Mouse (Mus musculus): ENCODE results near the gene Sorcs3. TPM values are rescaled to one million over a fixed set of nuclear protein-coding genes. Genes with fewer than 3 reads are reported as not detected.

Gene Sorcs3
- total and polyA plus RNA-seq, 3 experiments: not detected

DNA sequence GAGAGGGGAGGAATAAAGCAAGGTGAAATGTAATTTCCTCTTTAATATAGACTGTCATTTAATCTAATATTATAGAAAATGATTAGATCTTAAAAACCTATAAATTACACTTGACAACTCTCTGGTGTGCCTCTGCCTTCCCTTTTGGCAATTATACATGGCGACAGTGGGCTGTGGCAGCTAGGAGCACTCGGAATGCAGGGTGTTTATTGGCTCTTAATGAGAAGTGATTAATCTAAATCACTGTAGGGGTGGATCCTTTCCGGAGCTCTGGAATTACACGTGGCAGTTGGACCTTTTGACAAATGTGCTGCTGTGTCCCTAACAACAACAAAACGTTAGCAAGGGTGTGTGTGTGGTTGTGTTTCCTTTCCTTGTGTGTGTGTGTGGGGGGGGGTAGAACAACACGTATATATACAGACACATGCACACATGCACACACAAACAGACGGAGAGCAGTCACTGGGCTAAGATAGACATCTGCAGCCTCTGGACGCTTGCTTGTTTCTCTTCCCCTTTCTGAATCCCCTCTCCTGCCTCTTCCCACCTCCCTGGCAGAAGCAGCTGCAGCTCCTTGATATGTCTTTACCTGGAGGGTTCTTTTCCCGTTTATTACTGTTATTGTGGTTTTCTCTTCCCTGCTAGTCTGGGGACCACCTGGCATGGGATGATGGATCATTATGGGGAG, 318.8 kb downstream of the Sorcs3 start:
- DNase-seq: no peak

DNA sequence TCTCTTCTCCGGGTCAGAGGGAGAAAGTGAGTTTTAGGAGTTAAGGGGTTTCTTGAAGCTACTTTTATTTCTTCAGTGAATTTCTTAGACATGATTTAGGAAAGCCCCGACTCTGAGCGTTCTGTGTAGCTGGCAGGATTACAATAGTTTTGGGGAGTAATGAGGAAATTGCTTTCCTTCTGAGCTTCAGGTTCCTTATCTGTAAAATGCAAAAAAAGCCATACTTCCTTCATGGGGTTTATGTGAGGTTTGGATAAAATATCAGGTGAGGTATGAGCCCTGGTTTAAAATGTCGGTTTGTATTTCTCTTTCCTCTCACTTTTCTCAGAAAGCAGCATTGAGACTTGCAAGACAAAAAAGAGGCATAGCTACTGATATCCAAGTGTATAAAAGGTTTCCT, 327.8 kb downstream of the Sorcs3 start:
- no peak for DNase-seq

DNA sequence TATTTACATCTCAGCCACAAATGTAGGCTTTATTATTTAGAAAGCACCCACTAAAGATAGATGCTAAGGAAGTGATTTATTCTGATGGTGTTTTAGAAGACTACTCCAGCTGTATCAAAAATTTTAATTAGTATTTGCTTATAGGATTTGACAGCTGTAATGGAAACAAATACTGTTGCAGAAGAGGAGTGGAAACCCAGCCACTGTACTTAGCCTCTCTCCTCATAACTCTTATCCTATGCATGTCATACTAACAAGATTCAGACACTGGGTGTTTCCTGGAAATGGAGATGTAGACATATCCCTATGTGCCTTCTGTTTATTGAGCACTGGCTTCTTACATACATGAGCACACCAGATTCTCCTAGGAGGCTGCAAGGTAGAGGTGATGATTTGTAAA, 338.5 kb downstream of the Sorcs3 start:
- no peak for DNase-seq

DNA sequence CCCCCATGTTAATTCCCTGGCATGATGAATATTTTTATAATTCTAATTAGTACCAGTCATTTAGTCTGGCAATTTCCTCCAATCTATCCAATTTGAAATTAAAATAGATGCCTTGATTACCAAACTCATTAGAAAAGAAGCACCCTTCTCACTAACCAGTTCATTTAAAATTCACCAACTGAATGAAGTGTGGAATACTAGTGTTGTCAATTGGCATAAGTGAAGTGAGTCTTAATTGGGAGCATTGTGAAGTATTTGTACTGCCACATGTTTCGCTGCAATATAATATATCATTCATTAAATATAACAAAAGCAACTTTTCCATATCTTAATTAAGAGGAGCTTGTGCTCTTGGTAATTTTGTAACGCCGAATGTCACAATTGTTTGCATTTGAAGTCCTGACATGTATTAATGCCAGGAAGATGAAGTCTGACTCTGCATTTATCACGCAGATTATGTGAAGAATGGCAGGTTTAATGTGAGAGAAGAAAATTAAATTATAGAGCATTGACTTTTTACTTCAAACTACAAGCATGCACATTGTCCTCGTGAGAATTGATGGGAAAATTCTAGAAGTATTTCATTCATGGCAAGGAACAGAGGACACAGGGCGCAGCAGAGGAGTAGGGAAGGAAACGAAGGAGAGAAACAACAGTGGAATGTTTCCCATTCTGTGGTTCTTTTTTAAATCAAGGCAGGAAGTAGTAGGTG, 339.8 kb downstream of the Sorcs3 start:
- DNase-seq: no peak

DNA sequence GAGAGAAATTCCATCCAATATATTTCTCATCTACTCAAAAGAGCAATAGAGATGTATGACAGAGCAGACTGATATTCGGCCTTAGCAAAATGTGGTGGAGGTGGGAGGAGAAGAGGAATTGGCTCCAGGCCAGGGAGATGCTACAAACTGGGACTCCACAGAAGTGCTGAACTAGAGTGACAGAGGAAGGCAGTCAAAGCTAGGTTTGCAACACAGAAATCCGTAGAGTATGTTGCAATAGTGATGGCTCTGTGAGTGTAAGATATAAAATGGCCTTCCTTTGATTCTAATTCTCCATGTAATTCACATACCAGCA, 340.3 kb downstream of the Sorcs3 start:
- DNase-seq: no peak

DNA sequence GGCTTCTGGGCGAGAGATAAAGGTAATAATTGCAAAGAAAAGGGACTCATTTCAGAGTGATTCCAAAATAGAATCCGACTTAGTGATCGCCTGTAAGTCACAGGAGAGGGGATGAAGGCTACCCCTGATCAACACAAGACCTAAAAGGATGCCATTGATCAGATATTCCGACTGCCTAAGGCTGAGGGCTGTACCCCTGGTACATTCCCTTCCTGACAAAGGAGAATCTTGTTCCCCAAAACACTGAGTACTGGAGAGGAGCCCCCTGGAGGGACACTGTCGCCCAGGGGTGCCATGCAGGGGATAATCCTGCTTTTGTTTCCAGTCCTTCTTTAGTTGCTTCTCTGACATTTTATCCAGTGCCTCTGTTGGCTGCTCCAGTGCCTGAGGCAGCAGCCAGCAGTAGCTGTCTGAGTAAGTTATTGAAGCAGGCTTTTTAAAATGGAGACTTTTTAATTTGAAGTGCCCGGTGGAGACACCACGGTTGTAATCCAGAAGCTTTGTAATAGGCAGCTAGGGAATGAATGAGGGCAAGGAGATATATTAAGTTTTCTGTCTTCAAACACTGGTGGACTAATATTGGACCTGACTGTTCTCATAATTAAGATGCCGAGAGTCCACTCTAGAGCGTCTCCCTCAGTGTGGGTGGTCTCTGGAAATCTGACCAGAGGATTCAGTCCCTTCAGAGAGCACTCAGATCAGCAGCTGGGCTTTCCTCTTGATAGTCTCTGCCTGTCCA, 342.5 kb downstream of the Sorcs3 start:
- no peak for DNase-seq

DNA sequence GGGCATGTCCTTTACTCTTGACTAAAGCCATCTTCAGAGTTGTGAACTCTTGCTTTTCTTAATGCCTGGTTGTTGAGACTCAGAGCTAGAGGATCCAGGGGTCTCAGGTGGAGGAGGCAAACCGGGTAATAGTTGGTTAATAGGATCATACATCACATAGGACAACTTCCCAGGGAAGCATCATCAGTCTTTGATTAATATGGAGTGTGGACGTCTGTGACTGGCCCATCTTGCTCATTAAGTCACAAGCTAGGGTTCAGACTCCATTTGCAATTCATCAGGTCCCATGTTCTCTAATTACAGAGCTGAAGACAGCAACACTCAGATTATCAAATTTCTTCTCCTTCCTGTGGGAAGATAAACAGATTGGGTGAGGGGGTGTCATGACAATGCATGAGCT, 353.6 kb downstream of the Sorcs3 start:
- no peak for DNase-seq

DNA sequence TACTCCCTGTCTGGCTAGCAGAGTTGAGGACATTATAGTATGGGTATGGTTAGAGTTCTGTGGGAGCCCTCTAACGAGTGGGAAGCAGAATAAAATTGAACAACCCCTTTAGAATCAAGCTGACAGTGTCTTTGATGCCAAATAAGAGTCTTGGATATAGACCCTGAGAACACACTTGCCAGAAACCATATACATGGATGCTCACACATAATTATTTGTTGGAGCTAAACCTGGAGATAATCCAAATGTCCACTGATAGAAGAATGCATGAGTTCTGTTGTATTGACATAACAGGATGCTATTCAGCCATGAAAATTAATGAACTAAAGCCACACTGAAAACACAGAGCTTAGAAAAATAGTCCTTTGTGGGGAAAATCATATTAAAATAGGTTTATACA, 369.9 kb downstream of the Sorcs3 start:
- DNase-seq: no peak

DNA sequence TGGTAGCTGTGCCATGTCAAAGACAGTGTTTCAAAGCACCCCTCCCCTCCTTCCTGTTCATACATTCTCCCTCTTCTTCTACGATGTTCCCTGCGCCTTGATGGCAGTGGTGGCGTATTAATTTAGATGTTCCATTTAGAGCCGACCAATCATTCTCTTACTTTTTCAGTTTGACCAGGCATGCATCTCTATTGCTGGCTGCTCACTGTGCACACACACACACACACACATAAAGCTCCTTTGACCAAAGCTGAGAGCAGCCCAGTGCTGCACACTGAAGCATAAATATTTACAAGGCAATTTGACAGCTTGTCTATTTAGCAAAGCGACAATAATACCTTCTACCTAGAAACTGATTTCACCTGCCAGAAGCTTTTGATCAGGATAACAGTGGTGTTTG, 371.3 kb downstream of the Sorcs3 start:
- no peak for DNase-seq

DNA sequence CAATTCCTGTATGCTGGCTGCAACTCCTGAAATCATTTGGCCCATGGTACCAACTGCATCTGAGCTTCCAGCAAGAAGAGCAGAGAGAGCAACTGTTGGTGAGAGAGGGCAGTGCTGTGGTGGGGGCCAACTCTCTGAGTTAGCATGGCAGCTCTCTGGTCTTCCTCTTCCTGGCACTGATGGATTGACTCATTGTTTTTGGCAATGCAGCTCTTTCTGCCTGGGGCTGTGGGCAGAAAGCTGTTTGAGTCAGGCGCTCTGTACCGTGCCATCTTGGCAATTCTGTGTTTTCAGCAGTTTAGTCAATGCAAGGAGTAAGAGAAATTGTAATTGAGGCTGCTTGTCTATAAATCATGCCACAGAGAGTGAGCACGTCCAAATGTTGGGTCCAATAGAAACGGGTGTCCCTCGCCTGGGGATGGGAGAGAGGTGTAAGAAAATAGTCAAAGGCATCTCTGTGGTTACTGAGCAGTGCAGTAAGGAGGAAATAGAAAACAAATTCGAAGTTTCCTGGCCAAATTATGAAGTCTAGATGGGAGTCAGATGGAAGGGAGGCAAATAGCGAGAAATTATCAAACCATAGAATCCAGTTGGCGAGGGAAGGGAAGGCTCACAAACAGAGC, 379.2 kb downstream of the Sorcs3 start:
- DNase-seq: no peak

DNA sequence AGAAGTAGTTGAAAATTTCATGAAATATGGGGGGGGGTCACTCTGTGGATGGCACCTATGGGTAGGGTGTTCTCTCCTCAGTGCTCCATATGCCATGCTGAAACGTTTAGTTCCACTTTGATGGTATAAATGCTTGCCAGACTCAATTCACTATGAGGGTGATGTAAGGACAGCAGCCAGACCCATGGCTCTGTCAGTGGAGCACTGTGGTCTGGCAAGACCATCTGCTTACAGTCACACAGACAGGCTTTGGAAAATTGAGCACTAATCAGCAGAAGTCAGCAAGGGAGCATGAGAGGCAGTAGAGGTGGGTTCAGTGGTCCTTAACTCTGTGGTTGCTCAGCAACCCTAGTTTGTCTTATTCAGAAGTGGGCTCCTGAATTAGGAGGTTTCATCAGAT, 411.1 kb downstream of the Sorcs3 start:
- DNase-seq: no peak

DNA sequence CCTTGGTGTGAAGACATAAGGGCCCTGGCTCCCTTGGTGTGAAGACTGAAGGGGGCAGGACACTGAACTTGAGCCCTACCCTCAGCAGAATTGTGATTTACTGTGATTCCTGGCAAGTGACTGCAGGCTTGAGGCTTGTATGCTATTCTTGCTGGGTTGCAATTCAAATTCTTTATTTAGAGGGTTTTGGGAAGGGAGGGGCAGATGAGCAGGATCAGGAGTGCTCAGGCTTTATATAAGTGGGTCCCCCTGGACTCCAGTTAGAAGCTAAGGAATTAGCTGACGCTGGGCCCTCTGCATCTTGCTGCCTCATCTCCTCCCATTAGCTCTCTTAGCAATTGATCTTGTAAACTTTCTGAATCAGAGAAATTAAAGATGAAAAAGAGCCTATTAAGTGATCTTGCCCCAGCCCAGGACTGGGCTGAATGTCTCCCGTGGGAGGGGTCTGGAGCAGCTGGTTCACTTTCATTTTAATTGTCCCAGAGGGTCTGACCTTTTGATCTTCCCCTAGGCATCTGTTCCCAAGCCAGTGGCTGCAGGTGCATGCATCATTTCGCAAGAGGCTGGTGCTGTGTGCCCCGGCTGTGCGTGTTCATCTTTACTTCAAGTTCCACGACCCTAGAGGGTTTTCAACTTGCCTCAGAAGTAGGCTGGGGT, 425.0 kb downstream of the Sorcs3 start:
- no peak for DNase-seq

DNA sequence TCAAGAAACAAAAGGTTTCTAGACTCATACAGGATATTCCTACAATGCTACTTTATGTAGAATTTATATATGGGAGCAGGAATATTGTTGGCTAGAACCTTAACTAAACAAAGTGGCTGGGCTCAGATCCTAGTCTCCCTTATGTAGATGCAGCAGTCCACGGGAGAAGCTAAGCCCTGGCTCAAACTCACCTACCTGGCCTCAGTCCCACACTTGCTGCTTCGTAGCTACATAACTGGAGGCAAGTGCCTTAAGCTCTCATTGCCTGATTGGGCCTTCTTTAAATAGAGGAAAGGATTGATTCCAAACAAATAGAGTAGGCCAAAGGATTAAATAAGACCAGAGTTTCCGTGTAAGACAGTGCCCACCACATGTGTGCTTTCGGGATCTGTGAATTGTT, 436.7 kb downstream of the Sorcs3 start:
- DNase-seq: no peak

DNA sequence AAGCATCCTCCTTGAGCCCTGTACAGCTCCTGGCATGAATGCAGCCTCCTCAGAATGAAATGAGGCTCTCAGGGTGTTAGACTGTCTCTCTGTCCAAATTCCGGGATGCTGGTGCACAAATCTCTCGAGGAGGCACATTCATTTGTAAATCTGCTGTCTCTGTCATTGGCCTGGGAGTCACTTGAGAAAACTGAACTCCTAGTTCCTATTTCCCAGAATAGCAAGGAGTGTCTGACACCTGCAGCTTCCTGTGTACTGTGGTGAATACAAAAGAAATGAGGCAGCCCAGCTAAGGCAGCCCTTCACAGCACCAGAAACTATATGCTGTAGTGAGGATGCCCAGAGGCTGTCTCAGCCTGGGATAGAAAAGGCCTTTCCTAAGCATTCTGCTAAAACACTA, 444.1 kb downstream of the Sorcs3 start:
- no peak for DNase-seq

DNA sequence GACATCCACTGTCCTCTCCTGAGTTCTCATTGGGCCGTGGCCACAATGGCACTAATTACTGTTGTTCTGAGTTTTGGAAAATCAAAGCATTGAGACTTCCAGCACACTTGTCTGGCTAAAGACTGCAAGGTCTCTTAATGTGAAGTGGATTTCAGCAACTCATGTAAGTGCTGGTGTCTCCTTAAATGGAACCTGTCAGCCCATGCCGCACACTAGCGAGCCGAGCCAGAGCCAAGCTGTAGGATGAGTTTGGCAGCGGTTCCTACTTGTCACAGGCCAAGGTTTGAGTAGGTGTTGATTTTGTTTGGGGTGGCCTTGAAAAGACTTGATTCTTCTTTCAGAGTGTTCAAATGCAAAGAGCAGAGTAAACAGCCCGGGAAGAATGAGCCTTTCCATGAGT, 445.8 kb downstream of the Sorcs3 start:
- no peak for DNase-seq

DNA sequence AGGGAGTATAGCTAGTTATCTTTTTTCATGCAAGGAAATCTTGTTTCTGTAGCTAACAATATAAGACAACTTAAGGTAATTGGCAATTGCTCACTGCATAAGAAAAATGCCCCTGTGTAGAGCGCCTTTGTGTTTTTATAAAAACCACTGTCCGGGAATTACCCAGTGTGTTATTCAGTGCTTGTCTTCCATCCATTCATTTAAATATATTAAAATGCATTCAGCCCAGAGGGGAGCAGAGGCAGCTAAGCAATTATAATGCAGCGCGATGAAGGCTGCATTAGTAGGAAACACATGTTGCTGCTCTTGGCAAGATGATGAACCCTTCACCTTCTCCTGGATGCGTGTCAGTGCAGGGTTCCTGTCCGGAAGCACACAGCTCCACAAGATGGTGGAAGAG, 454.4 kb downstream of the Sorcs3 start:
- no peak for DNase-seq

DNA sequence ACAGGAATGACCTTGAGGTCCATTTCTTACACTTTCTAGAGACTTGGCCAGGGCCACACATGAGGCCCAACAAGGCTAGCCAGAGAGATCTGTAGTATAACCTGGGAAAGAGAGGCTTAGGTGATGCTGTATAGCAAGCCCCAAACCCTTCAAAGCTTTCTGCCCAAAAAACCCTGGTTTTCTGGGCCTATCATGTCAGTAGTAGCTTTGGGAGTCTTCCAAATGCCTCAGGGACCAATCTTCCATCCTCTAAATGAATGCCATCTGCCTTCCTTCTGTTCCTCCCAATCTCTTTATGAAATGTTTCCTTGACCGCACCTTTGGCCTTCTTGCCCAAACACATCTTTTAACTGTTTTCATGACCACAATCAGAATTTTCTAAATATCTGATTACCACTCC, 474.1 kb downstream of the Sorcs3 start:
- no peak for DNase-seq

DNA sequence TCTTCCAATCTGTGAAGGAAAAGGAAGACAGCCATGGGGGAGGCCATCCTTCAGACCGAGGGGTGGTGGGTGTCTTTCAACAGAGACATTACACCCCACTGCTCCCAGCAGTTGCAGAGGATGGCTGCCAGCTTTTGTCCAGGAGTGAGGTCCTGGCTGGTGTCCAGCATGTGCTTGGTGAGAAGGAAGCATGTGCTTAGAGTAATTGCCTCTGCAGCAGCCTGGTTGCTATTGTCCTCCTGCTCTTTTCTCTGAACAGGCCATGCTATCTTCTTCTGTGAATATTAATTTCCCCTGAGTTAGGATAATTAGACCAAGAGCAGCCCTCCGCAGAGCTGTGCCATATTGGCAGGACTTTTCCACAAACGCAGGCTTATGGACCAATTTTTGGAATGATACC, 476.7 kb downstream of the Sorcs3 start:
- DNase-seq: no peak

DNA sequence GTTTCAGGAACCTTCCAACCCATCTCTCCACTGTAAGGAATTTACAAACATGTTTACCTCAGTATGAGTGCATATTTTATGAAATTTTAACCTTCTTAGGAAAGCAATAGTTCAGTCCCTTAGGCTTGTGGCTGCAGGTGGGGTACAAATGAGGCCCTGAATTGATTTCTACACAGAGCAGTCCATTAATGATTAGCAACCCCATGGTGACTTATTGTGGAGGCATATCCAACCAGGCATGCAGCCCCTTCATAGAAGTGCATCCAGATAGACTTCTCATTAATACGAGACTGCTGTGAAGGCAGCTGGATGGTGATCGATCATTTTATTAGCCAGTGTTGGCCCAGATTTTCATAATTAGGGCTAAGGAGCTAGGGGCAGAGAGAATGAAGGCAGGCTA, 480.5 kb downstream of the Sorcs3 start:
- no peak for DNase-seq

DNA sequence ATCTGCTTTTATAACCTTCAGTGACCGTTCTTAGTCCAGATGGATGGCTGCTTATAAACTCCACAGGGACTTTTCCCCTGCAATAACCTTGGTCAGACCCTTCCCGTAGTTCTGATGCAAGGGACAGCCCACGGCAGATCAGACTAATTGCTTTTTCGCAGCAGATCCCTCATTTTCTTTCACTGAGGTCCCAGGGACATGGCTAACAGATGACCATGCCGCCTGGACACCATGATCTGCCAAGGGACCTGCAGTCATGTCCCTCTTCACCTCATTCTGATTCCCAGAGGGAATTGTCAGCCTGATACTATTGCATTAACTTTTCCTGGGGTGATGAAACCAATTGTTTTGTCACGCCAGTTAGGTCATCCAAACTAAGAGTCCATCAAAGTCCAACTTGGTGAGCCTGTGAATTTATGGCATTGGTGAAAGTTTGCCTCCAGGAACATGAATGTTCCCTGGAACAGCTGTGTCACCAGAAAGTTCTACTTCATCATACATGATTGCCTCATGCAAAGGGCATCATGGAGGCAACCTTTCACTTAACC, 494.4 kb downstream of the Sorcs3 start:
- DNase-seq: peak; percentile 4

DNA sequence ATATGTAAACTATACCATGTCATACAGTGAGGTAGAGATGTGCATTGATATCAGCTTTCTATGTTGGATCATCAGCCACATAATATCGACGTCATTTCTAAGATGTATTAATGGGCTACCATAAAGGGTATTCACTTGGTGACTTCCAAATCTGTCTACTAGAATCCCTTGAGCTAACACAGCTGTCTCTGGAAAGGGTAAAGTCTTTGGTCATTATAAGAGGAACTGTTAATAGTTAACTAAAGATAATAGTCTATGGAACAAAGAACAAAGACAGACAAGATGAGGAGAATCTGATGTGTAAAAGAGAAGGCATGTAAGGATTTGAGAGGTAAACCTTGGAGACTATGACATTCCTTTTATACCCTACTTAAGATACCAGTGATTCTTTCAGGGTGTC, 497.9 kb downstream of the Sorcs3 start:
- DNase-seq: no peak

DNA sequence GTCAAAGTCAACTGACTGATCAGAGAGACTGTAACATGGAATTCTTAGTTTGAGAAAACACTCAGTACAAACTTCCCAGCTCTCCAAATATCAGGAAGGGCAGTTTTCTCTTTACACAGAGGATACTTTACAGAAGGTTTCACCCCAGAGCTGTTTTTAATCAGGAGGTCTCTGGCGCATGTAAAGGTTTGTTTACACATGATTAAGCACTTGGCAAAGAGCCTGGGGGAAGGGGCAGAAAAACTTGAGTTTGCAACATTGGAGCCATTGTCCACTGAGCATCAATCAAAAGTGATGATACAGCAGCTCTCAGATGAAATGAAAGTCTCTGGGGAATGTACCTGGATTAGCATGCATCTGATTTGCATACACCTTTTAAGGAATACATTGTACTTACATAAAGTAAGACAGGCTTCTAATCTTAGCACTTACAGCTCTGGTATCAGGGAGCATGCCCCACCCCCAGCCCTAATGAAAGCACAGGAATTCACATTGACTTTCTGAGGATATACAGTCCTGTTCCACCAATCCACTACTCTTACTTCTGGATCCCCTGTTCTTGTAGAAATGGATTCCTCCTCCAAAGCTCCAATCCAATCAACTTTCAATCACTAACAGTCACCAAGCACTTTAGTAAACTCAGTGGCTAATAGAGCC, 500.6 kb downstream of the Sorcs3 start:
- DNase-seq: no peak
